Mouse (Mus musculus): ENCODE data around the gene Npdc1.

The Npdc1 gene

DNA sequence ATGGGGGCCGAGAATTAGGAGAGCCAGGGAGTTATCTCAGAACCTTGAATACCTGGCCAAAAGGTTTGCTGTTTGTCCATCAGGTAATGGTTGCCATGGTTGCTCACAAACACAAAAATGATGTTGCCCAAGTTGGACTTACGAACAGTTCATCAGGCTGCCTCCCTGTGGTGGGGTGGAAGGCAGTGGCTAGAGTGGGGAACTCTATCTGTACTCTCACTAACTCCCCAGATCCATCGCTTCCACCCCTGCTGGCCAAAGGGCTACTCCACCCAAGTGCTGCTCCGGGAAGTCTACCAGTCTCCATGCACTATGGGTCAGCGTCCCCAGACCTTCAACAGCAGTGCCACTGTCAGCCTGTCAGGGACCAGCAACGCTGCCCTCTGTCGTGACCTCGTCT is at the start of gene Npdc1:
Gene Npdc1, plus strand, starts transcription at position 301 of the 400 bp plus-strand sequence.
- in situ Hi-C loops (cut with MboI, MseI) = loop anchor here (10.0 kb wide), 1 partner anchor 1386 kb away; no protein-coding TSS in a partner anchor

DNA sequence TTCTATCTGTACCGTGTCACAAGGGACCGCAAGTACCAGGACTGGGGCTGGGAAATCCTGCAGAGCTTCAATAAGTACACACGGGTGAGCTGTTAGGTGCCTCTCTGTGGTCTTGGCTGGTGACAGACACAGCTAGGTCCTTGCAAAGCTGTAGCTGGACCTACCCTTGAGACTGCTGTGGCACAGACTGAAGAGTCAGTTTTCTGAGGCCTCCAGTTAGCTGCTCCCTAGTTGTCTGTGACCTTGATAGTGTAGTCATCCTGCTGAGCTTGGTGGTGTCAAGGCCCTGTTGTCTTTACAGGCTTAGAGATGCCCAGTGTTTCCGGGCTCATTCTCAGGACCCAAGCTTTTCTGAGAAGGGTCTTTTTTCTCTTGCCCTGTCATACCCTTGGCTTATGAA is 49.7 kb upstream of the Npdc1 start:
- in situ Hi-C loops (cut with MboI, MseI) = no loop called here

DNA sequence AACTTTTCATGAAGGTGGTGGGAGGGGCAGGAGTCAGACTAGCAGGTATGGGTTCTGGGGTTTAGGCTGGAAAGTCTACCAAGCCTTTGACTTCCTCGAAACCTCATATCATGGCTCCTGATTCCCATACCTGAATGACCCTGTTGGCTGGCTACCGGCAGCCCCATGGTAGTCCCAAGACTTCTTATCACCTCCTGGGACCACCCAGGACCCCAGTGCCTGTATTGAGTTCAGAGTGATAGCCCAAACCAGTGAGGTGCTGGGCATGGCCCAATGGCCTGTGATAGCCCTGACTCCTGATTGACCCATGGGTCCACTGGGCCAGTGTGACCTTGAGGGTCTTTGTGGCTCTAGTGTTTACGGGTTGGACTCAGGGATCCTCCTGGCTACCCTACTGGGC is 48.5 kb upstream of the Npdc1 start:
- in situ Hi-C loops (cut with MboI, MseI) = no loop called here

DNA sequence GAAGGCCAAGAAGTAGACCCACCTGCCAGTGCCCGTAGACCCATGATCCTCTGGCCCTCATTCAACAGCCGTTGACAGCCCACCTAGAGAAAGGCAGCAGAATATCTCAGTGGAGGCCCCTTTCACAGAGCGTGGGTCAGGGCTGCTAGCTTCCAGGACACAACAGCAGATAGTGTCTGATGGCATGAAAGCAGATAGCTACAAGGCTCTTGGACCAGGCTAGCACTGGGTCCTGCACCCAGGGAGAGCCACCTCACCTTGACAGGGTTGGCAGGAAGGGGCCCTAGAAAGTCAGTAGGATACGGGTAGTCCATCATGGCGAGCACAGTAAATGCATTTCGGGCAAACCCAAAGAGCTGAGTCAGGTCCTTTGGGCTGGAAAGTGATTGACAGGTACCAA is 44.9 kb upstream of the Npdc1 start:
- in situ Hi-C loops (cut with MboI, MseI) = no loop called here

DNA sequence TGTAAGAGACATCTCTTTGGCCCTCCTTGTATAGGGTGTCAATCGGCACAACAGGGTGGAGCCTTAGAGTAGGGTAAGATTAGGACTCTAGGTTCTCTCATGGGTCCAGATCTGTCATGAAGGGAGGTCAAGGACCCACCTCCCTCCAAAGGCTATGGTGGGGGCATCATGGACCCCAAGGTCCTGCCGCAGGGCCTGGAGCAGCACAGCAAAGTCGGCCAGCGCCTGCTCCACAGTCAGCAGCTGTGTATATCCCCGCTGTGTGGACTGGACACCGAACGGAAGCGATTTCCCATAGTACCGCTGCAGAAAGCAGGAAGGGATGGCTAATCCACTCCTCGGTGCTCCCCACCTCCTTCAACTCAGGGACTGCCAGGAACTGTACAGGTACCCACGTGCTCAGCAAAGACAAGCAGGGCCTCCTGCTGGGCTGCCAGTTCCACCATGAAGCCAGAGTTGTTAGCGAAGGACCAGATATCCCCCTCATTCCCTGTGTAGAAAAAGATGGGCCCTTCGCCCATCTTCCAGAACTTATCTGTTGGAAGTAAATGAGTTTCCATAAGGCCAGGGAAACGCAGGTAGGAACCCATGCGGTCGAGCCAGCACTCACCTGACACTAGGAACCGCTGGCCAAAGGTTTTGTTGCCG is 43.6 kb upstream of the Npdc1 start:
- in situ Hi-C loops (cut with MboI, MseI) = no loop called here

DNA sequence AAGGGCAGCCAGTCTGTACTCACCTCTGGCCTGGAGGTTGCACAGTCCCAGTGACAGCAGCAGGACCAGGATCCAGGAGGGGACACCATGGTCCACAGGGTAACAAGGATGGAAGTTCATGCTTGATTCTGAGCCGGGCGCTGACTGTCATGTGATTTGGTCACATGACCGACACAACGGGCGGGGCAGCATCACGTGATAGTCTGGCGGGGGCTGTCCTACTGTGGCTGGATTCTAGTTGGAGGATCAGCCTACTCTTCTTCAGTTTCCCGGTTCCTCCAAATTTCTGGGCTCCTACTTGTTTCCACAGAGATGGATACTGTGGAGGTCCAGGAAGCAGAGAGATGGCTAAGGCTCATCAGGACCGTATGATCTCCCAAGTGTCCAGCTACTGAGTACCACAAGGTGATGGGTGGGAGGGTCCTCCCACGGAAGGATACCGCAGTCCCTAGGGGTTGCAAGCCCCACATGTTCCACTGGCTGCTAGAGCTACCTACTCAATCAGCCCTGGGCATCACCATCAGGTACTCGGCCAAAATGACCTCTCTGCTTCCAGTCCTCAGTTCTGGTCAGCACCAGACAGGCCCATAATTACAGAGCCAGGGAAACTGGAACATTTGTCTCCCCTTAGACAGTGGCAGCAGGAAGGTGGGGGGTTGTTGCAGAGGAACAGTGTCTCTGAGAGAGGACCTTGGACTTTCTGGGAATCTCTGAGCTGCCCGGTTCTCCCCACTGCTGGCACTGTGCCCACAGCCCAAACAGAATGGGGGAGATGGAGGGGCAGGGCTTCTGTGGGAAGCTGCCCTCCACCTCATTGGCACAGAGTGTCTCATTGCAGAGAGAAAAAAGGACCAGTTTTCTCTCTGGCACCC is 42.7 kb upstream of the Npdc1 start, which contains the start of gene Dpp7:
Gene Dpp7, minus strand, starts transcription at position 152 of the 872 bp plus-strand sequence.
- in situ Hi-C loops (cut with MboI, MseI) = no loop called here

DNA sequence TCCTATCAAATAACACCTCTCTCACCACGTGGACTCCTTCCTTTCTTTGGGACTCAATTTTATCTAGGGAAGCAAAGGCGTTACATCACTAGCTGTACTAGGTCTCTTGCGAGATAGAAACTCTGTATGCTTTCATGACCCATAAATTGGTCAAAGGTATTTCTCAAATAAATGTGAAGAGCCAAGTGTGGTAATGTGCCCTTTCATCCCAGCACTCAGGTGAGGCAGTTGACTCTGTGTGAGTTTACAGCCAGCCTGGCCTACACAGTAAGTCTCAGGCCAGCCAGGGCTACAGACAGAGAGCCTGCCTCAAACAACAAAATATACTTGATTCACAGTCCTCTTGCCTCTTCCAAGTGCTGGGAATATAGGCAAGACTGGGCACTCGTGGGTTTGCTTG is 39.3 kb upstream of the Npdc1 start:
- in situ Hi-C loops (cut with MboI, MseI) = no loop called here

DNA sequence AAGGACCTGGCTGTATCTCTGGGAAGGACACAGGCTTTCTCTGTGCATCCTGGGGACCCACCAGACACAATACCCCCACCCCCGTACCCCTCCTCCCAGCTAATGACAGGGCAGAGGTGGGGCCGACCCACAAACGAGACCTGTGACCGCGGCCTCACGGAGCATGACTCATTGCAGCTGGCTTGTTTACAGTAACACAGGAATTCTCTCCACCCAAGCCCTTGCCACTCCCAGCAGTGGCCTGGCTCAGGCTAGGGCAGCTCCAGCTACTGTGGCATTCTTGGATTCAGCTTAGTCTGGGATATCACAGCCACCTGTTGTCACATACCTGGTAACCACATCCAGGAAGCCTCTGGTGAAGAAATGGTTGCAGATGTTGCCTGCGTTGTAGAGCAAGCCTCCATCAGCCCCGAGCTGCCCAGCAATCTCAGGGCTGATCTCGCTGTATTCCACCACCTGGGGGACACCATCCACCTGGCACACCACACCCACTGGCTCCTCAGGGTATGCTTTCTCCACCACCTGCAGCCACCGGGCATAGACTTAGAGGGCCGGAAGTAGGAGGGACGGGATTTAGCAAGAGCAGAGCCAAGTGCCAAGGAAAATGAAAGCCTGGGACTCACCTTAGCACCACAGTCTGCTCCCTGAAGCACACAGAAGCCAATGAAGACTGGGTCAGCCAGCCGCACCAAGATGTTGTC is 35.5 kb upstream of the Npdc1 start:
- in situ Hi-C loops (cut with MboI, MseI) = no loop called here

DNA sequence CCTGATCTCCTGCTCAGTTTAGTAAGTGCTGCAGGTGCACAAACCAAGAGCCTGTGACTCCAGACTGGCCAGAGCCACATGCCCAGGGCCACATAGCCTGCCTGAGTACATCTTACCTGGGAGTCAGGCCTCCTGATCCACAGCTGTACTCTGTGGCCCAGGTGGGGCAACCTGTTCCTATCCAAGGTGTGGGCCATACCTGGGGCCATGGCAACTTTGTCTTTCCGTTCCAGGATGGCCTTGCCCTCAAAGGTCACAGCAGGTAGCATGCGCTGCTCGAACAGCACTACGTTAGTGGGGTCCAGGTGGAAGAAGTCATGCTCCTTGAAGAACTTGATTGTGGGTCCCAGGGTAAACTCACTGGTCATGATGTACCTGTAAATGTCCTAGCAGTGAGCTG is 34.8 kb upstream of the Npdc1 start:
- in situ Hi-C loops (cut with MboI, MseI) = no loop called here

DNA sequence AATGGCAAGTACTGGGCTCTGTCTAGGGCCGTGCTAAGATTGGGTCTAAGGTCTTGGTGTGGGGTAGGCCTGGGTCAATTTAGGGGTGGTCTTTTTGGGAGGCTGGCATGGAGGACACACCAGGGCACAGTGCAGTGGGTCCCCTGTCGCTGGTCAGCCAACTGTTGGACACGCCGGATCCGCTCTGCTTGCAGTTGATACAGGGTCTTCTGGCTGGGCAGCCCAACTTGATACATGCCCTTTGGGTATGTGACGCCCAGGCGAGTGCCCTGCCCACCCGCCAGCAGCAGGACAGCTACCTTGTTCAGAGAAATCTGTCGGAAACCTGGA is 34.4 kb upstream of the Npdc1 start:
- in situ Hi-C loops (cut with MboI, MseI) = no loop called here

DNA sequence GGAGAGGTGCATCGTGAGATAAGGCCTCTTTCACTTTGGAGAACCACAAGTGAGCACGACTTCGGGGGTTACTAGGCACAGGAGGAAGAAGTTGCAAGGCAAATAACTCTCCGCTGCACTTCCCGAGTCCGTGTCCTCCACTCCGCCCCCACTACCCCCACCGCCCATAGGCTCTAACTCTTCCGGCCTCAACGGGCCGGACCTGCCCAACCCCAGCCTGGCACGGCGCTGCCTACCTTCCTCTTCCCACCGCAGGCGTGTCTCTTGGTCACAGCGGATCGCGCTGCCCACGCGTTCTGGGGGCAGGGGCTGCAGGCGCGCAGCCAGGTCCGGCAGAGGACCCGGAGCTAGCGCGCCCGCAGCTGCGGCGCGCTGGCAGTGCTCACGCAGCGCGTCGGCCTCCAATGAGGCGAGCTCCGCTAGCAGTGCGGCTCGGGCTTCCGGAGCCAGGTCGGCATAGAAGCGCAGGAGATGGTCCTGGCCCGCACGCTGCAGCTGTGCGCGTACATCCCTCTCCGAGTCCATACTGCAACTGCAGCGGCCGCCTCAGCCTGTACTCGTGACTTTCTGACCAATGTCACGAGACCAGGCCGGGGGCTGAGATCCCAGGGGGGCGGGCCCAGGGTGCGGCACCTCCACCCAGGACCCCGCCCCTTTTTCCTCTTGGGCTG is 33.9 kb upstream of the Npdc1 start, which contains the start of gene Uap1l1:
Gene Uap1l1, minus strand, starts transcription at position 592 of the 671 bp plus-strand sequence.
- in situ Hi-C loops (cut with MboI, MseI) = no loop called here

DNA sequence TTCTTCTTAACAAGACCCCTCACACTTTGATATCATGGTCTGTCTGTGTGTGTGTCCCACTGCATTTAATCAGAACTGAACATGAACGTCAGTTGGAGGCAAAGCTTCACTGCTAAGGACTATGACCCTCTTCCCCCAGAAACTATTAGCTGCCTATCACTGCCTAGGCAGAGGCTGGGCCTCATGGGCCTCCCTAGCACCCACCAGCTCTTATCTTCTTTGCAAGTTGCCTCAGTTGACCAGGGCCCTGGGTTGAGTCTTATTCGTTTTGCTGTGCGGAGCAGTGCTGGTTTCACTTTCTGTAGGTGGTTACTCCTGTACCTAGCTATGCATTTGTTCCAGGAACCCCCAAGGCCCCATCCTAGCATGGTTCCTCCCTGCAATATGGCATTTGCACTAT is 29.2 kb upstream of the Npdc1 start:
- in situ Hi-C loops (cut with MboI, MseI) = no loop called here

DNA sequence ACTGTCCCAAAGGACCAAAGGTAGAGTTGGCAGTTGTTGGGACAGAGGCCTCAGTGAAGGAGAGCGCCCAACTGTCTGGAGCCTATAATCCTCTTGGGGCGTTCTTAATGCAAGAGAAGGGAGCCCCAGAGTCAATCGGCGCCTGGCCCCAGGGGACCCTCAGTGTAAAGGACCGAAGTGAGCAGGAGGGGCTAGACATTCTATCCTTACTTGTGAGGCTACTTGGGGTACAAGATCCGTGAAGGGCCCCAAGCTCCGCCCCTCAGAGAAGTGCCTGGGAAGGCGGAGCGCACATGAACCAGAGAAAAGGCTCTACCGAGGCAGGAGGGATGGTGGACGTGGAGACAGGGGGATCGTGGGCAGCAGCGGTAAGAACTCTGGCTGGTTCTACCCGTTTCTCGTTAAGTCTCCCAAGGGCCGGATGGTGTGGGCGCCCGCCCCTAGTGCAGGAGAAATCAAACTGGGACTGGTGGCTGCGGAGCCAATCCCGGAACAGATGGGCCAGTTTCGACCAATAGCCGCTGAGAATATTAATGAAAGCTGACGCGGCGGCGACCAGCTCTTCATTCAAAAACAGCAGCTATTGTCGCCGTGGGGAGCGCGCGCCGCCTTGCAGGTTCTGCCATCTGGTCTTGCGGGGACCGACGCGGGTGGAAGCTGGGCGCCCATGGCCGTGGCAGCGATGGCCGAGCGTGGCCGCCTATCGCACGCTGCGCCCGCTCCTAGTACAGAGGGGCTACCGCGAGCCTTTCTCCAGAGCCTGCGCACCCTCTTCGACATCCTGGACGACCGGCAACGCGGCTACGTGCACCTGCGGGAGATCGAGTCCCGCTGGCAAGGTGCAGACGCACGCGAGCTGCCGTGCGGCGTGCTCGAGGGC is 27.1 kb upstream of the Npdc1 start, which contains the start of gene Sapcd2:
Gene Sapcd2, plus strand, starts transcription at position 558 of the 880 bp plus-strand sequence.
- in situ Hi-C loops (cut with MboI, MseI) = no loop called here

DNA sequence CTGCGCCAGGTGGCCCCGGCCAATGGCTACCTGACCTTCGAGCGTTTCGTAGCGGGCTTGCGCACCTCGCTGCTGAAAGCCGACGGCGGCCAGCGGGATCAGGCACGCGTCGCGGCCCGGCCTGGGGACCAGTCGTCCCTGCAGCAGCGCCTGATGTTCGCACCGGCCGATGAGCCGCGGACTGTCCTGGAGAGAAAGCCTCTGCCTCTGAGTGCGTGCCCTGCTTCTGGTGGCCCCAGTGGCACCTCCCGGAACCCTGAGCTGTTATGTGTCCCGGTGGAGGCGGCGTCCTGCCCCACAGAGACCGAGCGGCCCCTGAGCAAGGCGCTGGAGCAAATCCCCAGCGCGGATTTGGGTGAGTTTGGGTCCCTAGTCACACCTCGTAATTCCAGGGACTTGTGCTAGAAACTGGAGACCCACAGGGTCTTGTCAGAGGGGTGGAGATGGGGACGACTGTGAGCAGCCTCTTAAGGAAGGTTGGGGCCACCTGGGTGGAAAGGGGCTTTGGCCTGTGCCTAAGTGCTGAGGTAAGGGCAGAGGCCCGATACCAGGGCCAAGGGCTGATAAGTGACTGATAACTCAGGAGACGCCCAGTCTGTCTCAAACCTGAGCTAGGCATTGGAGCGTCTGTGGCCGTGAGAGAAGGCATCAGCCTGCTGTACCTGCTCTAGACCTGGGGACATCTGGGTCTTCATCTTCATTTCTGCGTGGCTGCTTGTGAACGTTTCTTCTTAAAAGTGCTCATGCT is 26.3 kb upstream of the Npdc1 start:
- in situ Hi-C loops (cut with MboI, MseI) = no loop called here

DNA sequence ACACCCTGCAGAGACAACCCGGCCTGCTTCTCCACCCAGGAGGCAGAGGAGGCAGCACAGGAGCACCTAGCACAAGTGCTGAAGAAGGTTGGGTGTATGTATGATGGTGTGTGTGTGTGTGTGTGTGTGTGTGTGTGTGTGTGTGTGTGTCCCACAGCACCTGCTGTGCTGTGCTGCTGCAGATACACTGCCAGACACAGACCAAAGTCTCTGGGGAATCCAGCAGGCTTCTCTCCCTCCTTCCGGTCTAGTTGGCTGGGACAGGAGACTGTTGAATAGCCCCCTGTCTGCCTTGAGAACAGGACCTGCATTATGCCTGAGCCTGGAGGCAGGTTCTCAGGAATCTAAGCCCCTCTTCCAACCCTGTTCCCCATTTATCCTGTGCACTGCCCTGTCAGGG is 25.7 kb upstream of the Npdc1 start:
- in situ Hi-C loops (cut with MboI, MseI) = no loop called here

DNA sequence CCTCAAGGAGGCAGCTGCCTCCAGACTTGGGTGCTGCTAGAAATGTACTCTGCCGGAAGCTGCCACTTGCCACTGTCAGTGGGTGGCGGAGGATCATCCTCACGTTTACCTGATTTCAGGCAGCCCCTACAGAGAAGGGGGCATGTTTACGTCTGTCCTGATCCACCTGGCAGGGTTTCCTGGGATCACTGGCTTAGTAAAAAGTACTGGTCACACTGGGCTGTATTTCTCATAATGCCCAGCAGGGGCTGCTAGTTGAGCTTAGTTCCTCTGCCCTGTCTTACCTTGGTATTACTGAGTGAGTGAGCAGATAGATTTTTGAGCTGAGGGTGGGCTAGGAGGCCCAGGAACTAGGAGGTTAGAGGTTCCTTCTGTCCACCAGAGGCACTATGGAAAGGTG is 22.6 kb upstream of the Npdc1 start:
- in situ Hi-C loops (cut with MboI, MseI) = no loop called here

DNA sequence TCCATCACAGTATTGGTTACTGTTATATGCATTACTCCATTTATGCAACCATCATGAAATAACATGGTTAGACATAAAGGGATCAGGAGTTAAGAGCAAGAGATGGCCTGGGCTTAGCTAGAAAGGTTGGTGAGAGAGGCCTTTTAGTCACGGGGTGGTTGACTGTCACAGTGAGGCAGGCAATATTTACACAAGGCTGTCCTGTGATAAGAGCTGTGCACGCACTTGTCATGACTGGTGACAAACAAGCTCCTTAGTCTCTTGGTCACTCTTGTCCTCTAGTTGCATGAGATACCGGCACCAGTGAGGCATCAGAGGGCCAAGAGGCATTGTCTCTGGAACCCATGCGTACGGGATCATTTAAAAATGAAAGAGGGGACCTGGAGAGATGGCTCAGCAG is 14.7 kb upstream of the Npdc1 start:
- in situ Hi-C loops (cut with MboI, MseI) = no loop called here

DNA sequence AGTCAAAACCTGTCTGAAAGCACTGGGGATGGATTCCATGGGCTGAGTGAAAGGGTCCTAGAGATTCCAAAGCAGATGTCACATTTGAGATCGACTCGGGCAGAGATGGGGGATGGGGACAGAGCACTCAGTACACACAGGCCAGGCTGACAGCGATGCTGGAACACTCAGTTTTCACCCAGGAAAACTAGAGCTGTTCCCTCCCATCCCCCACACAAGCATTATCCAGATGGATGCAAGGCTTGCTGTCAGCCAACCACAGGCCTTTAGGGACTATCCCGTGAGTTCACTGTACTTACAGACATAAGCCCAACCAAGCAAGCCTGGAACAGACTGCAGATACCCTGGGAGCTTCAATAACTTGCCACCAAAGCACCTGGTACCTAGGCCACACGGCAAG is 7.9 kb upstream of the Npdc1 start:
- in situ Hi-C loops (cut with MboI, MseI) = loop anchor here (10.0 kb wide), 1 partner anchor 1394 kb away; no protein-coding TSS in a partner anchor

DNA sequence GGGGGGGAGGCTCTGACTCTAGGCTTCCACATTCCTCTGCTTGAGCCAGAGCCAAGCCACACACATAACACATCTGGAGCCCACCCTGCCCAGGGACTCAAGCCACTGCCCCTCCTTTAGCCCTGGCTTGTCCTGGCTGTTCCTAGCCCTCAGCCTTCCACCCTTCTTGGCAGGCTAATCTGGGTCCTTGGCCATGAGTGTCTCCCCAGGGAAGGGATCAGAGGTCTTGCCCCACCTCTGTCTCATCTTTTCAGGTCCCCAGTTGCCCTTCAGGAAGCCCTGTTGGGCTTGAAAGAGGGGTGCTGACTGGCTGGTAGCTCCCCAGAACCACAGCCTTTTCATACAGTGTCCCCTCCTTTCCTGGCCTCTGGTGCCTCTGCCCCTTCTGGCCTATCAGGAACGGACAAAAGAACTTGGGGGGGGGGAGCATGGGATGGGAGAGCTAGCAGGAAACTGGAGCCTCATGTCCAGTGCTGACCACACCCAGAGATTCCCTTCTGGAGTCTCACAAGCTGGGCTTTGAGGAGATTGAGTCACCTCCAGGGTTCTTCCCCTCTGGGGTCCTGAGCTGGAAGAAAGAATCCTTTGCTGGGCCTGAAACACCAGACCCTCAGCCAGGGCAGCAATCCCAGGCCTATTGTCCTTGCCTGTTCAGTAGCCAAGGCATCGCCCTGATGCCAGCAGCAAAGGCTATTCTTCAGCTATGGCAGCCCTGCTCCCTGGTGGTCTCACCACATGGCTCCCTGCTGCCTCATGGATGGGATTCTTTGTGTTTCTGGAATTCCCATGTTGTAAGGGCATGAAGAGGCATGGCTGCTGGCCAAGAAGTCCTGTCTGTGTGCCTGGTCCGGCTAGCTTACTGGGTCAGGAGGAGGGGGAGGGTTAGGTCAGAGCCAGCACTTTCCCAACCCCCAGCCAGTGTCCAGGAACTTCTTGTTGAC is 4.6 kb upstream of the Npdc1 start:
- in situ Hi-C loops (cut with MboI, MseI) = loop anchor here (10.0 kb wide), 1 partner anchor 1390 kb away; no protein-coding TSS in a partner anchor
